Mouse (Mus musculus) midbrain, embryonic 13.5 days (tissue): ENCODE results near the gene Gak. TPM values are rescaled to one million over a fixed set of nuclear protein-coding genes. Genes with fewer than 3 reads are reported as not detected.
A peak's percentile ranks its signal among the peaks of the same experiment; 100 is the strongest.

Source experiments
- ATAC-seq: fragments of 200-750 bp; cut with Nextera tagmentation; 2 replicates; pipeline ENCODE4 v1.8.0; 2017; ENCODE audit warnings: mild to moderate bottlenecking, moderate TSS enrichment, moderate library complexity
- H3K27ac ChIP-seq: fragments of 300-500 bp; sonication (generic); 2 replicates; pipeline ENCODE4 v1.5.1; 2015; ENCODE audit warnings: inconsistent platforms, mild to moderate bottlenecking, moderate library complexity
- H3K27me3 ChIP-seq: fragments of 300-500 bp; sonication (generic); 2 replicates; pipeline ENCODE4 v1.6.1; 2015; ENCODE audit warnings: mild to moderate bottlenecking, inconsistent platforms
- H3K36me3 ChIP-seq: fragments of 300-500 bp; sonication (generic); 2 replicates; pipeline ENCODE4 v1.6.1; 2015; ENCODE audit warnings: mild to moderate bottlenecking, inconsistent platforms
- H3K4me1 ChIP-seq: fragments of 300-500 bp; sonication (generic); replicated peaks from 2 replicates; pipeline ENCODE4 v1.6.1; 2015; ENCODE audit warnings: inconsistent platforms
- H3K4me2 ChIP-seq: fragments of 300-500 bp; sonication (generic); replicated peaks from 2 replicates; pipeline ENCODE4 v1.6.1; 2015; ENCODE audit warnings: moderate library complexity, mild to moderate bottlenecking, inconsistent platforms
- H3K4me3 ChIP-seq: fragments of 300-500 bp; sonication (generic); replicated peaks from 2 replicates; pipeline ENCODE4 v1.5.1; 2015; ENCODE audit warnings: mild to moderate bottlenecking, inconsistent platforms
- H3K9ac ChIP-seq: fragments of 300-500 bp; sonication (generic); replicated peaks from 2 replicates; pipeline ENCODE4 v1.6.1; 2015; ENCODE audit warnings: mild to moderate bottlenecking, inconsistent platforms
- H3K9me3 ChIP-seq: fragments of 300-500 bp; sonication (generic); 2 replicates; pipeline ENCODE4 v1.6.1; 2016; ENCODE audit warnings: mild to moderate bottlenecking, inconsistent platforms
- WGBS: fragments of 180-500 bp; shearing (Covaris S2); methylation state at CpG from one replicate; pipeline ENCODE4 v1.1.7; 2015; 5-methylcytosine and 5-hydroxymethylcytosine counted together
- polyA plus RNA-seq: library from polyadenylated mRNA; unstranded; fragments of >200 nt; fragmentation: Nextera tagmentation; extraction: Ambion mirVana; gene quantifications from 2 replicates; pipeline ENCODE4 v1.2.1, GENCODE M21; 2015

Gak gene
- polyA plus RNA-seq, 1 experiment from 2014 or later, result 51.7 TPM

DNA sequence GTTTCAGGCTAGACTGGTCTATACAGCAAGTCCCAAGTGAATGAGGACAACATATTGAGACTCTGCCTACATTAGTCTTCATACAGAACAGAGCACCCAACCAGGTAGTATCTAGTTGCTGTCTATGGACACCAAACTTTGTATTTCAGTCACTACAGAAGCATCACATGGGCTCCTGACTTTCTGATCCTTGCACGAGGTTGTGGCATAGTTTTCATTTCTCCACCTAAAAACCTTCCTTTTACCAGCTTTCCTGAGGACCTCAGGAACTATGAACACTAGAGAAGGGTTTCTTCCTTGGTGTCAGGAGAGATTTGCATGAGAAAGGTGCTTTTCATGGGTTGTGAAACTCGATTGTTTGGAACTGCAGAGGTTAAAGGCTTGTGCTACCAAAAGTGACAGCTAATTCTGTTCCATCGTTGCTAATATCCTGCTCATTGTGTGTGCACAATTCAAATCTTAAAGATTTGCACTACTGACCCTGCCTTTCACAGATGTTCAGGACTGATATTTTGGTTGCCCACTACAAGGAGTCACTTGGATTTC is 38.9 kb upstream of the Gak start:
- Histone ChIP-seq H3K36me3 (peaks cover 22% of the 10 kb centered on the region), H3K27me3 (no peaks in the 10 kb centered on the region), H3K4me1 (peaks cover 22% of the 10 kb centered on the region), H3K9ac (peak overlapping the region; percentile 77), H3K9me3 (no peaks in the 10 kb centered on the region), H3K4me2 (peak overlapping the region; percentile 66), H3K27ac (peak overlapping the region; percentile 85), H3K4me3 (peak overlapping the region; percentile 51)
- 11% methylated on average over 3 of the region's 3 CpGs for whole genome bisulfite sequencing
- ATAC-seq, result no peak

DNA sequence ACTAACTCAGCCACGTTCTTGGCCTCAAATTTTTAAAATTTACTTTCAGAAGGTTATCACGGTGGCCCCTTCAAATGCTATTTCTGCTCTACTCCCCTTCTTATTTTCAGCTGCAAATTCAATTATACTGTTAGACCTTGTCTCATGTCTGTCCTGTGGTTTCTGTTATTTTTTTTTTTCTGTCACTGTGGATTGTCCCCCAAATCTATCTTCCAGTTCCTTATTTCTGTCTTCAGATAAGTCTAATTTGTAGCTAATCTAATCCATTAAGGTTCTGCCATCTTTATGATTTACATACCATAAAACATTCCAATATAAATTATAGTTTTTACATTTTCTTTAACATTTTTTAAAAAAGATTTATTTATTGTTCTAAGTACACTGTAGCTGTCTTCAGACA is 37.8 kb upstream of the Gak start:
- H3K9me3 ChIP-seq, result no peaks in the 10 kb centered on the region
- H3K36me3 ChIP-seq, result peaks cover 13% of the 10 kb centered on the region
- WGBS, result 85% methylated on average over 2 of the region's 2 CpGs
- no peak for ATAC-seq
- no peaks in the 10 kb centered on the region for H3K27me3 ChIP-seq
- peaks cover 22% of the 10 kb centered on the region for H3K4me1 ChIP-seq
- H3K9ac ChIP-seq, result no peak overlapping the region
- H3K27ac ChIP-seq, result no peak overlapping the region
- no peak overlapping the region for H3K4me2 ChIP-seq
- no peak overlapping the region for H3K4me3 ChIP-seq

GRCm38 (mm10) chr5:108665066-108665465 is 35.5 kb upstream of the Gak start:
- Histone ChIP-seq H3K4me3 (no peak overlapping the region), H3K9me3 (no peaks in the 10 kb centered on the region), H3K9ac (no peak overlapping the region), H3K27ac (no peak overlapping the region), H3K4me1 (peaks cover 21% of the 10 kb centered on the region), H3K36me3 (no peaks in the 10 kb centered on the region), H3K4me2 (no peak overlapping the region), H3K27me3 (no peaks in the 10 kb centered on the region)
- no peak for ATAC-seq
- 43% methylated on average over 3 of the region's 3 CpGs for WGBS

DNA sequence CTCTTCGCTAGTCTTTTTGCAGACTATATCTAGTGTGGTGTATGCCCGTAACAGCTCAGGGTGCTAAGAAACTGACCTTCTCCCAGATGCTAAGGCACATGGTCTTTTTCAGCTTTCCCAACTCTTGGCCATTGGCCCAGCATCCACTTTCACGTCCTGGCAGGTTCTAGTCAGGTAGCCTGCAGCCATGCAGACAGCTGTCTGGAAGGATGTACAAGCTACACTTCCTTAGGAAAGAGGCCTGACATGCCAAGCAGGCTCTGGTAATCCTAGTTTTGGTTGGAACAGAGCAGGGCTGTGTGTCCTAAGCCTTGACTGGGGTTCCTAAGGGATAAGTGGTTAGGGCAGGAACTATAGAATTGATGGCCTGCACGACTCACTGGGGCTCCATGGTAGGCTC is 33.2 kb upstream of the Gak start:
- WGBS, result 82% methylated on average over 4 of the region's 4 CpGs
- H3K9me3 ChIP-seq, result no peaks in the 10 kb centered on the region
- peaks cover 4% of the 10 kb centered on the region; the same call in 1 of the 2 replicates for H3K36me3 ChIP-seq
- peaks cover 30% of the 10 kb centered on the region for H3K4me1 ChIP-seq
- H3K27ac ChIP-seq, result no peak overlapping the region
- no peak for ATAC-seq
- H3K27me3 ChIP-seq, result no peaks in the 10 kb centered on the region
- no peak overlapping the region for H3K9ac ChIP-seq
- no peak overlapping the region for H3K4me2 ChIP-seq
- H3K4me3 ChIP-seq, result no peak overlapping the region

DNA sequence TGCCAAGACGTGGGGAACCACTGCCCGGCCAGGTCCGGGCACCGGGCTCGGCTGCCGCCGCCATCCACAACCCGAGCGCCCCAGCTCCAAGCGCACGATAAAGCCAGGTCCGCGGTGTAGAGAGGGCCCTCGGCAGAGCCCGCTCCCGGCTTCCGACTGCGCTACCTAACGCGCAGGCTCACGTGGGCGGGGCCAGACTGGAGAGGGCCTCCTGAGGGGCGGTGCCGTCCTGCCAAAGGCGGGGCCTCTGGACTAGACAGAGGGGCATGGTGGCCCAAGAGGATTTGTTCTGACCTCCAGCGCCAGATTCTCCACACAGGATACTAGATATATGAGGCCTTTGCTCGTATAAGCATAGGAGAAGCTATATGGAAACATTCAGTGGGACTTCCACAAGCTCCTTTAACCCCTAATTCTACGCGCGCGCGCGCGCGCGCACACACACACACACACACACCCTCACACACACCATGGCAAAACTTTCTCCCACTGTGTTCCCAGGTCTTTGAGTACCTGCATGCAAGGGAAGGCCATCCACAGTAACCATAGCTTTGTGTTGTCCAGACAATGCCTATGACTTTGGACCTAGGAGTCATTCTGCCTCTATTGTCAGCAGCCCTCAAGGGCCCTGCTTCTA is 31.2 kb upstream of the Gak start:
- peak; percentile 98 for ATAC-seq
- H3K4me2 ChIP-seq, result peak overlapping the region; percentile 93

GRCm38 (mm10) chr5:108659698-108660631 is 30.4 kb upstream of the Gak start, which contains the start of gene Idua:
Gene Idua, plus strand, starts transcription at chr5:108660331.
- H3K9me3 ChIP-seq, result no peaks in the 10 kb centered on the region
- H3K9ac ChIP-seq, result peak within 1 kb of the TSS; percentile 94
- peak; percentile 25 for ATAC-seq
- 11% methylated on average over 24 of the region's 24 CpGs for WGBS
- H3K4me2 ChIP-seq, result peak within 1 kb of the TSS; percentile 93
- H3K36me3 ChIP-seq, result peaks cover 30% of the 10 kb centered on the region
- peak within 1 kb of the TSS; percentile 44; the same call in 1 of the 2 replicates for H3K27ac ChIP-seq
- H3K4me3 ChIP-seq, result peak within 1 kb of the TSS; percentile 88
- no peaks in the 10 kb centered on the region for H3K27me3 ChIP-seq
- H3K4me1 ChIP-seq, result peaks cover 31% of the 10 kb centered on the region

More for the DNA sequence above, 31.2 kb upstream of the Gak start:
- H3K27me3 ChIP-seq, result no peaks in the 10 kb centered on the region
- H3K36me3 ChIP-seq, result peaks cover 22% of the 10 kb centered on the region
- peaks cover 31% of the 10 kb centered on the region for H3K4me1 ChIP-seq
- peak overlapping the region; percentile 94 for H3K9ac ChIP-seq
- H3K9me3 ChIP-seq, result no peaks in the 10 kb centered on the region
- peak overlapping the region; percentile 44; the same call in 1 of the 2 replicates for H3K27ac ChIP-seq
- H3K4me3 ChIP-seq, result peak overlapping the region; percentile 88
- whole genome bisulfite sequencing, result 13% methylated on average over 36 of the region's 36 CpGs

GRCm38 (mm10) chr5:108658611-108659010 is 29.1 kb upstream of the Gak start:
- H3K4me2 ChIP-seq, result no peak overlapping the region; the same call in none of the 2 replicates
- no peaks in the 10 kb centered on the region for H3K27me3 ChIP-seq
- peaks cover 31% of the 10 kb centered on the region for H3K4me1 ChIP-seq
- no peaks in the 10 kb centered on the region for H3K9me3 ChIP-seq
- H3K4me3 ChIP-seq, result no peak overlapping the region
- no peak for ATAC-seq
- H3K27ac ChIP-seq, result no peak overlapping the region
- peaks cover 44% of the 10 kb centered on the region for H3K36me3 ChIP-seq
- WGBS, result 87% methylated on average over 1 of the region's 1 CpGs
- H3K9ac ChIP-seq, result 0 out of 2 replicates have a peak overlapping the region, but pooled peaks have one; percentile 94

DNA sequence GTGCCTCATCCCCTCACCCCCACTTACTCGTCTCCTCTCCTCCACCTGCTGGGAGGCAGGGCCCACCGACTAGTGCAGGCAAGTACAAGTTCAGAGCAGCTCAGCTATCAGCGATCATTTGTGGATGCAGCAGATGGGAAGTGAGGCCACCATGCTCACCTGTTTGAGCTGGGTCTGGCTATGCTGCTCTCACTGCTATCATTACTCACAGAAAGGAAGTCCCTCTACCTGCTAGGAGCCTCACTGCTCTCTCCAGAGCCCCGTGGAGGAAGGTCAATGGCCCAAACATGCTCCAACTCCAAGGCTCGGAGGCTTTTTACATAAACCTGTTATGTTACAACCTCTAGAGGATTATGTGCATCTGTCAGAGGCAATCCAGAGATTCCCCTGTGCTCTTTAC is 27.9 kb upstream of the Gak start:
- H3K9ac ChIP-seq, result no peak overlapping the region
- H3K4me1 ChIP-seq, result peaks cover 31% of the 10 kb centered on the region
- no peak for ATAC-seq
- no peak overlapping the region for H3K27ac ChIP-seq
- H3K27me3 ChIP-seq, result no peaks in the 10 kb centered on the region
- 68% methylated on average over 5 of the region's 5 CpGs for WGBS
- peaks cover 56% of the 10 kb centered on the region for H3K36me3 ChIP-seq
- no peak overlapping the region for H3K4me2 ChIP-seq
- no peak overlapping the region for H3K4me3 ChIP-seq
- no peaks in the 10 kb centered on the region for H3K9me3 ChIP-seq

DNA sequence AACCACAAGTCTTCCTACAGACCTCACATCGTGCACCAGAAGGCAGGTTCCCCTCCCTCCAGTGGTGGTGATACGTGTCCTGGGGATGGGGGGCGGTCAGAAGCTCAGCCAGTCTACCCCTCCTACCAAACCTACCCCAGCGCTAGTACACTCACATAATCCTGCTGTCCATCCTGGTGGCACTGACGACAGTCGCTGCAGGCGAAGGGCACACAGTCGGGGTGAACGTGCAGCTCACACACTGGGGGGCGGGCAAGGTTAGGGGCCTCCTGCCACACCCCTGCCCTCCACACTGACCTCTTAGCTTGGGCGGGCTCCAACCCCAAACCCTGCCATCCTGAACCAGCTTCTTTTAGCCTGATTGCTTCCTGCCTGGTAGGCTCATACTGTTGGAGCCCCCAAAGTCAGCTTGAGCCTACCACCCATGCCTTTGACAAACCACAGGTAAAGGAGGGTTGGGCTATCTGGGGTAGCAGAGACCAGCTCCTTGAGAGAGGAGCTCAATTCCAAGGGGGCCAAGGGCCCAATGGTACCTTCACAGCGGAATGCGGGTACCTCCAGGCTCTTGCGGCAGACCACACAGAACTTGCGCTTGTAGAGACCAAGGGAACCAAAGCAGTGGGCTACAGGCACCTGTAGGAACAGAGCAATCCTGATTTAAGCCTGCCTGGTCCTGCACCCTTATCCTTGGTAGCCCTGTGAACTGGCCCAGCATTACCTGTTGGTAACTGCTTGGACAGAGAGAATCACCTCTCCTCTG is 26.5 kb upstream of the Gak start:
- H3K27me3 ChIP-seq, result no peaks in the 10 kb centered on the region
- H3K4me2 ChIP-seq, result no peak overlapping the region
- H3K36me3 ChIP-seq, result peaks cover 63% of the 10 kb centered on the region
- H3K4me3 ChIP-seq, result no peak overlapping the region
- no peaks in the 10 kb centered on the region for H3K9me3 ChIP-seq
- H3K27ac ChIP-seq, result no peak overlapping the region
- no peak for ATAC-seq
- WGBS, result 96% methylated on average over 15 of the region's 15 CpGs
- H3K4me1 ChIP-seq, result peaks cover 30% of the 10 kb centered on the region
- H3K9ac ChIP-seq, result no peak overlapping the region

DNA sequence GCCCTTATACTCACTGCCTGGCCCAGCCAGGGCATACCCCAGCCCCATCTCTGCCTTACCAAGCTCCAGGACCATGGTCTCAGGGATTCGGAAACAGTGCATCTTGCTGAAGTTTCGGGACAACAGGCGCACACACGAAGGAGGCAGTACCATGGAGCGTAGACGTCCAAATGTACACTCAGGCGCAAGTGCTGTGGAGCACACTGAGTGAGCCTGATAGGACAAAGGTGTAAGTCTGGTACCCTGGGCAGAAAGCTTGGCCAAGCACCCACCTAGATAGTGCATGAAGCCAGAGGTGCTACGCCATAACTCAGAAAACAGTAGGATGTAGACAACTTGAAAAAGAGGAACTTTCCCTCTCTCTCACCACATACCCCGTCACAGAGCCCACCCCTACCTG is 25.8 kb upstream of the Gak start:
- peaks cover 26% of the 10 kb centered on the region for H3K4me1 ChIP-seq
- 96% methylated on average over 9 of the region's 9 CpGs for WGBS
- no peak overlapping the region for H3K9ac ChIP-seq
- H3K4me2 ChIP-seq, result no peak overlapping the region
- no peak overlapping the region for H3K4me3 ChIP-seq
- H3K36me3 ChIP-seq, result peaks cover 68% of the 10 kb centered on the region
- H3K9me3 ChIP-seq, result no peaks in the 10 kb centered on the region
- H3K27me3 ChIP-seq, result no peaks in the 10 kb centered on the region
- H3K27ac ChIP-seq, result no peak overlapping the region
- no peak for ATAC-seq

DNA sequence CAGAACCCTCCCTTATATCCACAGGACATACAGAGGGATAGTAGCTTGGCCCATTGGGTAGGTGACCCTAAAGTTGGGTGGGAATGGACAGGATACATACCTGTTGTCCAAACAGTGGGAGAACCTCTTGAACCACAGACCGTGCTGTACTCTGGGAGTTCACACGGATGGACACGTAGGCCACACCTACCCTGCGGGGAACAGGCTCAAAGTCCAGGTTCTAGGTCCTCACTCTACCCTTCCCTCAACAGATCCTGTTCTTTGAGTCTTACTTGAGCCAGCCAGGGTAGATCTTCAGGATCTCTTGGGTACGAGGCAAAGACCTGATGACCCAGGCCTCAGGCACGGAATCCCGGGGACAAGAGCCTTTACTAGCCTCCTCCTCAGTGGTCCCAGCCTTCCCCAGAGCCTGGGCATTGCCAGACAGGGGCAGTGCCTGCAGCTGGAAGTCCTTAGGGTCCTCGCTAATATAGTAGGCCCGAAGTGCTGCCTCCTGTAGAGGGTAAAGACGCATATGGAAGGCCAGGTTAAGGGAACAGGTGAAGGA is 25.0 kb upstream of the Gak start:
- peaks cover 77% of the 10 kb centered on the region for H3K36me3 ChIP-seq

More for the DNA sequence above, 25.0 kb upstream of the Gak start:
- Histone ChIP-seq H3K4me3 (no peak overlapping the region), H3K9me3 (no peaks in the 10 kb centered on the region), H3K27me3 (no peaks in the 10 kb centered on the region), H3K27ac (no peak overlapping the region), H3K4me1 (peaks cover 19% of the 10 kb centered on the region), H3K4me2 (no peak overlapping the region), H3K9ac (no peak overlapping the region)
- no peak for ATAC-seq
- 94% methylated on average over 10 of the region's 10 CpGs for WGBS
